Mouse (Mus musculus) G1E (cell line): ENCODE data around the gene Wfdc6a.

Experiments used
- CTCF ChIP-seq: IDR thresholded peaks from 2 replicates; pipeline ENCODE4 v1.5.1; 2012; ENCODE audit warnings: low read depth, low read length, inconsistent platforms, mixed read lengths
- GATA1 ChIP-seq: IDR thresholded peaks from 2 replicates; pipeline ENCODE4 v1.6.1; 2012; ENCODE audit warnings: borderline replicate concordance, low read length, inconsistent platforms, mixed read lengths
- TAL1 ChIP-seq: conservative IDR thresholded peaks from 2 replicates; pipeline ENCODE4 v1.6.1; 2012; ENCODE audit warnings: low read depth, low read length, inconsistent platforms, mixed read lengths

DNA sequence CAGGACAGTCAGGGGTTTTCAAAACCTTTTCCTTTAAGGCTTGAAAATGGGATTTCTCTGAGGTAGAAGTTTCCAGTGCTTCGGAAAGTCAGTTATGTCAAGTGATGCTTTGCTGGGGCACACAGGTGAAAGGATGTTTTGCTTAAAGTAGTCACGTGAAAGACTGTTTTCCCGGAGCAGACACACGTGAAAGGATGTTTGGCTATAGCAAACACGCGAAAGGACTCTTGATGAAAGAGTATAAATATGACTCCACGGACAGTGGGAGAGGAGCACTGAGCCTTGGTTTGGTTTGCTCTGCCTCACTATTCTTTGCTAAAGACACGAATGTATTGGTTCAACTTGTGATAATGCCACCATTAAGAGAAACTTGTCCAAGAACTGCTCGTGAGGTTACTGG is 33.7 kb downstream of the Wfdc6a start:
- TF ChIP-seq CTCF (no peak), GATA1 (no peak), TAL1 (no peak)
